Mouse (Mus musculus) heart, adult 2 months (tissue): ENCODE results near the gene Krtap11-1.

Experiments
- CTCF ChIP-seq: fragments of 200-600 bp; IDR thresholded peaks from 2 replicates; pipeline ENCODE4 v1.8.1; 2022; ENCODE audit warnings: antibody characterized with exemption, mild to moderate bottlenecking, moderate library complexity
- EP300 ChIP-seq: fragments of 200-500 bp; IDR thresholded peaks from 2 replicates; pipeline ENCODE4 v1.6.1; 2011; ENCODE audit warnings: low read depth, low read length, control low read depth; ENCODE audit not compliant: insufficient read depth
- POLR2A ChIP-seq: fragments of 200-500 bp; IDR thresholded peaks from 2 replicates; pipeline ENCODE4 v1.6.1; 2011; ENCODE audit warnings: mild to moderate bottlenecking, low read depth, low read length, control low read depth; ENCODE audit not compliant: insufficient read depth

DNA sequence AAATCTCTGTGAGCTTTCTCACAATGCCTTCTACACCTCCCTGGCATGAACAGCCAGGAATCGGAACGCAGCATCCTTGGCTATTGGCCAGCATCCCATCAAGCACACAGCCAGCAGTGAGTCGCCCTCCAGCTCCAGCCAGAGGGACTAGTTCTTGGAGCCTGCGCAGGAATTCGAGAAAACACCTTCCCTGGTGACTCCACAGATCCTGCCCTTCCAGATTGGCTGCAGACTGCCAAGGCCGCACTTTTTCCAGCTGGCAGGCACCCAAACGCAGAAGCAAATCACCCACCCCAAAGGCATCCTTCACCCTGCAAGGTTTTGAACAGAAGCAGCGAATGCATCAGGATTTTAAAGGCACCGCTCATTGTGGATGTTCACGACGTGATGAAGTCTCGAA is 42.7 kb upstream of the Krtap11-1 start:
- TF ChIP-seq CTCF (no peak), EP300 (no peak), POLR2A (no peak)
